Mouse (Mus musculus): ENCODE measurements at regions not wholly inside any gene's neighbourhood (a gene's known extent, or its start where the extent isn't known, plus 50 kb on each side); places are given as distances from the start of the nearest gene placed in this dataset.

GRCm38 (mm10) chr1:72005550-72005949 lies 206.6 kb downstream of the Mreg start:
- TF ChIP-seq POLR2A (IDR thresholded peaks at IDR 0.05; ENCODE audit: insufficient read depth, low read depth, low read length), result no peak
- Histone ChIP-seq H3K27me3 (ENCODE audit: control insufficient read depth, insufficient read depth, low read length) (no peaks in the 10 kb centered on the region), H3K27ac (no peak overlapping the region), H3K36me3 (ENCODE audit: control insufficient read depth, insufficient read depth, low read length) (no peaks in the 10 kb centered on the region), H3K79me2 (replicated peaks; ENCODE audit: control insufficient read depth, insufficient read depth, low read length) (no peaks in the 10 kb centered on the region), H3K4me1 (ENCODE audit: control insufficient read depth, insufficient read depth, low read length) (peaks cover 2% of the 10 kb centered on the region), H3K4me3 (no peak overlapping the region), H3K9ac (ENCODE audit: low read depth, low read length) (no peak overlapping the region)
- DNase-seq, result no peak
- 89% methylated on average over 7 of the region's 7 CpGs for WGBS
- intact Hi-C loops (cut with DNase I), result no loop called here

- DNase-seq, result no peak
- Histone ChIP-seq H3K27me3 (ENCODE audit: control insufficient read depth, insufficient read depth, low read length) (no peaks in the 10 kb centered on the region), H3K4me3 (no peak overlapping the region), H3K79me2 (replicated peaks; ENCODE audit: control insufficient read depth, insufficient read depth, low read length) (no peaks in the 10 kb centered on the region), H3K27ac (no peak overlapping the region), H3K36me3 (ENCODE audit: control insufficient read depth, insufficient read depth, low read length) (no peaks in the 10 kb centered on the region), H3K4me1 (ENCODE audit: control insufficient read depth, insufficient read depth, low read length) (no peaks in the 10 kb centered on the region), H3K9ac (ENCODE audit: low read depth, low read length) (no peak overlapping the region)
- TF ChIP-seq EP300 (IDR thresholded peaks at IDR 0.05; ENCODE audit: insufficient read depth, low read depth, low read length) (no peak), POLR2A (IDR thresholded peaks at IDR 0.05; ENCODE audit: insufficient read depth, low read depth, low read length) (no peak), CTCF (IDR thresholded peaks at IDR 0.05) (no peak)
- WGBS, result 88% methylated on average over 14 of the region's 14 CpGs
- intact Hi-C loops (cut with DNase I), result no loop called here
Observed at GRCm38 (mm10) chr1:72003424-72004278, 208.5 kb downstream of the Mreg start.

DNA sequence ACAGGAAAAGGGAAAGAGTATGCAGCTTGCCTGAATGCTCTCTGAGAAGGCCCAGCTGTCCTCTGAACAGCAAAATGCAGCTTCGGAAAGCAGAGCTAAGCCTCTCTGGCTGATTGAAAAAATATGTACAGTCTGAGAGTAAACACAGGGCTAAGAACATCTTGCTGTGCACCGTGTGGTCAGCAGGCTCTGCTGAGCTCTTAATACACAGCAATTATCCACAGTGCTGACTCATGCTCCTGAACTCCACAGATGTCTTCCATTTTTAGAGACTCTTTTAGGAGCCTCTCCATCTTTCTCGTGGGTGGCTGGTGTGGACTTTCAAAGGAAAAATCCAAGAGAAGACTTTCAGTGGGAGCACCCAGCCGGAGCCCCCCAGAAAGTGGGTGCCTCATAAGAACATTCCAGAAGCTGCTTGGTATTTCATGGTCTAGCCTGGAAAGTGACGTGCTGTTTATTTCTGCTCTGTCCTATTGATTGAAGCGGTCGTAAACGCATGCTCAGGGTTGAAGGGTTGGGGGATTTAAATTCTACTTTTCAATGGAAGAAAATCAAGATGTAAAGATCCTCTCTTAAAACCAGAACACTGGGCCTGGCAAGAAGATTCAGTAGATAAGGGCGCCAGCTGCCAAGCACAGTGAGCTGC lies 209.5 kb downstream of the Mreg start:
- Histone ChIP-seq H3K79me2 (replicated peaks; ENCODE audit: control insufficient read depth, insufficient read depth, low read length) (no peaks in the 10 kb centered on the region), H3K27ac (no peak overlapping the region), H3K9ac (ENCODE audit: low read depth, low read length) (no peak overlapping the region), H3K36me3 (ENCODE audit: control insufficient read depth, insufficient read depth, low read length) (no peaks in the 10 kb centered on the region), H3K4me1 (ENCODE audit: control insufficient read depth, insufficient read depth, low read length) (no peaks in the 10 kb centered on the region), H3K27me3 (ENCODE audit: control insufficient read depth, insufficient read depth, low read length) (no peaks in the 10 kb centered on the region), H3K4me3 (no peak overlapping the region)
- intact Hi-C loops (cut with DNase I), result no loop called here
- 71% methylated on average over 9 of the region's 9 CpGs for WGBS
- DNase-seq, result no peak
- TF ChIP-seq POLR2A (IDR thresholded peaks at IDR 0.05; ENCODE audit: insufficient read depth, low read depth, low read length), result no peak

- TF ChIP-seq POLR2A (IDR thresholded peaks at IDR 0.05; ENCODE audit: insufficient read depth, low read depth, low read length) (no peak), EP300 (IDR thresholded peaks at IDR 0.05; ENCODE audit: insufficient read depth, low read depth, low read length) (no peak), CTCF (IDR thresholded peaks at IDR 0.05) (no peak)
- Histone ChIP-seq H3K4me1 (ENCODE audit: control insufficient read depth, insufficient read depth, low read length) (no peaks in the 10 kb centered on the region), H3K36me3 (ENCODE audit: control insufficient read depth, insufficient read depth, low read length) (no peaks in the 10 kb centered on the region), H3K4me3 (no peak overlapping the region), H3K9ac (ENCODE audit: low read depth, low read length) (no peak overlapping the region), H3K79me2 (replicated peaks; ENCODE audit: control insufficient read depth, insufficient read depth, low read length) (no peaks in the 10 kb centered on the region), H3K27me3 (ENCODE audit: control insufficient read depth, insufficient read depth, low read length) (no peaks in the 10 kb centered on the region), H3K27ac (no peak overlapping the region)
- intact Hi-C loops (cut with DNase I), result no loop called here
- 69% methylated on average over 2 of the region's 2 CpGs for WGBS
- no peak for DNase-seq
Observed at GRCm38 (mm10) chr1:72000741-72001140, 211.4 kb downstream of the Mreg start.

GRCm38 (mm10) chr1:71996828-71997227 lies 215.3 kb downstream of the Mreg start:
- Histone ChIP-seq H3K27ac (no peak overlapping the region), H3K4me3 (no peak overlapping the region), H3K27me3 (ENCODE audit: control insufficient read depth, insufficient read depth, low read length) (no peaks in the 10 kb centered on the region), H3K79me2 (replicated peaks; ENCODE audit: control insufficient read depth, insufficient read depth, low read length) (no peaks in the 10 kb centered on the region), H3K4me1 (ENCODE audit: control insufficient read depth, insufficient read depth, low read length) (no peaks in the 10 kb centered on the region), H3K9ac (ENCODE audit: low read depth, low read length) (no peak overlapping the region), H3K36me3 (ENCODE audit: control insufficient read depth, insufficient read depth, low read length) (no peaks in the 10 kb centered on the region)
- TF ChIP-seq CTCF (IDR thresholded peaks at IDR 0.05), result no peak
- DNase-seq, result no peak
- WGBS, result 74% methylated on average over 2 of the region's 2 CpGs
- intact Hi-C loops (cut with DNase I), result no loop called here

DNA sequence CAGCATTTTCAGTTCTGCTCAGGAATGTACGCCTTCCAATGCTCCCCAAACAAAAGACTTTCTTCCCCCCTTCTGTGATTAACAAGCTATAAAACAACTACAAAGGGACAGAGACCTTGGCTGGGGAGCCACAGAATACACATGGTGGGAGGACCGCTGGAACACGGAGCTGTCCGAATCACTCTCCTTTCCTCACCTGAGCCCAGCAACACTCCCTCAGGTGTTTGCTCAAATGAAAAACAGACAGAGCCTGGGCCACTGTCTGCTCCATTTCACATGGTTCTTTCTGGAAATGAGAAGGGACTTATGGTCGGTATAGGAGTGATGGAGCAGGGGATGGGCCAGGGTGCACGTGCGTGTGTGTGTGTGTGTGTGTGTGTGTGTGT lies 215.9 kb downstream of the Mreg start:
- WGBS, result 79% methylated on average over 7 of the region's 7 CpGs
- Histone ChIP-seq H3K27ac (no peak overlapping the region), H3K4me3 (no peak overlapping the region), H3K36me3 (ENCODE audit: control insufficient read depth, insufficient read depth, low read length) (no peaks in the 10 kb centered on the region), H3K9ac (ENCODE audit: low read depth, low read length) (no peak overlapping the region), H3K27me3 (ENCODE audit: control insufficient read depth, insufficient read depth, low read length) (no peaks in the 10 kb centered on the region), H3K79me2 (replicated peaks; ENCODE audit: control insufficient read depth, insufficient read depth, low read length) (no peaks in the 10 kb centered on the region), H3K4me1 (ENCODE audit: control insufficient read depth, insufficient read depth, low read length) (no peaks in the 10 kb centered on the region)
- intact Hi-C loops (cut with DNase I), result no loop called here
- no peak for TF ChIP-seq CTCF (IDR thresholded peaks at IDR 0.05)
- TF ChIP-seq POLR2A (IDR thresholded peaks at IDR 0.05; ENCODE audit: insufficient read depth, low read depth, low read length), result no peak
- TF ChIP-seq EP300 (IDR thresholded peaks at IDR 0.05; ENCODE audit: insufficient read depth, low read depth, low read length), result no peak
- DNase-seq, result no peak
